Mouse (Mus musculus): ENCODE measurements around the gene Matk. TPM values are rescaled to one million over a fixed set of nuclear protein-coding genes. Genes with fewer than 3 reads are reported as not detected.

Gene Matk
- polyA plus RNA-seq, 1 experiment from 2014 or later: 5.4 TPM

- Histone ChIP-seq H3K9me3 (ENCODE audit: control insufficient read depth, low read length) (no peaks in the 10 kb centered on the region), H3K4me2 (ENCODE audit: low read depth, low read length) (peak overlapping the region; percentile 99), H3K36me3 (ENCODE audit: control insufficient read depth, insufficient read depth, low read length) (0 out of 2 replicates have a peak, but pooled peaks cover 10% of the 10 kb centered on the region), H3K9ac (ENCODE audit: low read depth, low read length) (peak overlapping the region; percentile 87), H3K27ac (replicated peaks; ENCODE audit: low read depth, low read length) (peak overlapping the region; percentile 81; the same call in 1 of the 2 replicates), H3K27me3 (replicated peaks; ENCODE audit: control insufficient read depth, insufficient read depth, low read length) (peaks cover 24% of the 10 kb centered on the region), H3K4me3 (ENCODE audit: low read depth, low read length) (peak overlapping the region; percentile 78), H3K4me1 (ENCODE audit: control insufficient read depth, insufficient read depth, low read length) (peaks cover 12% of the 10 kb centered on the region)
- 3% methylated on average over 19 of the region's 25 CpGs for WGBS
- peak; percentile 6; the same call in 1 of the 2 replicates for ATAC-seq (ENCODE audit: low read depth)
- no peak for DNase-seq (ENCODE audit: low spot score)
Measured at GRCm38 (mm10) chr10:81293334-81294030, 40.7 kb downstream of the Matk start.

GRCm38 (mm10) chr10:81294442-81294841 lies 41.7 kb downstream of the Matk start:
- DNase-seq (ENCODE audit: low spot score) (no peak), ATAC-seq (ENCODE audit: low read depth) (no peak)
- H3K27ac ChIP-seq (replicated peaks; ENCODE audit: low read depth, low read length): no peak overlapping the region
- H3K9me3 ChIP-seq (ENCODE audit: control insufficient read depth, low read length): no peaks in the 10 kb centered on the region
- 0 out of 2 replicates have a peak, but pooled peaks cover 10% of the 10 kb centered on the region for H3K36me3 ChIP-seq (ENCODE audit: control insufficient read depth, insufficient read depth, low read length)
- peak overlapping the region; percentile 78 for H3K4me3 ChIP-seq (ENCODE audit: low read depth, low read length)
- H3K9ac ChIP-seq (ENCODE audit: low read depth, low read length): peak overlapping the region; percentile 87
- H3K4me2 ChIP-seq (ENCODE audit: low read depth, low read length): peak overlapping the region; percentile 99
- H3K27me3 ChIP-seq (replicated peaks; ENCODE audit: control insufficient read depth, insufficient read depth, low read length): peaks cover 24% of the 10 kb centered on the region
- peaks cover 12% of the 10 kb centered on the region for H3K4me1 ChIP-seq (ENCODE audit: control insufficient read depth, insufficient read depth, low read length)
- WGBS: 41% methylated on average over 8 of the region's 8 CpGs

- H3K4me2 ChIP-seq (ENCODE audit: low read depth, low read length): no peak overlapping the region
- H3K36me3 ChIP-seq (ENCODE audit: control insufficient read depth, insufficient read depth, low read length): 0 out of 2 replicates have a peak, but pooled peaks cover 10% of the 10 kb centered on the region
- WGBS: 90% methylated on average over 5 of the region's 6 CpGs
- H3K27ac ChIP-seq (replicated peaks; ENCODE audit: low read depth, low read length): no peak overlapping the region
- H3K4me1 ChIP-seq (ENCODE audit: control insufficient read depth, insufficient read depth, low read length): peaks cover 12% of the 10 kb centered on the region
- ATAC-seq (ENCODE audit: low read depth) (no peak), DNase-seq (ENCODE audit: low spot score) (no peak)
- no peaks in the 10 kb centered on the region for H3K9me3 ChIP-seq (ENCODE audit: control insufficient read depth, low read length)
- H3K4me3 ChIP-seq (ENCODE audit: low read depth, low read length): no peak overlapping the region
- peaks cover 16% of the 10 kb centered on the region for H3K27me3 ChIP-seq (replicated peaks; ENCODE audit: control insufficient read depth, insufficient read depth, low read length)
- peak overlapping the region; percentile 87 for H3K9ac ChIP-seq (ENCODE audit: low read depth, low read length)
Measured at GRCm38 (mm10) chr10:81295185-81295584, 42.5 kb downstream of the Matk start.

- Histone ChIP-seq H3K4me1 (ENCODE audit: control insufficient read depth, insufficient read depth, low read length) (peaks cover 12% of the 10 kb centered on the region), H3K9ac (ENCODE audit: low read depth, low read length) (peak overlapping the region; percentile 30; the same call in 1 of the 2 replicates), H3K4me3 (ENCODE audit: low read depth, low read length) (no peak overlapping the region), H3K4me2 (ENCODE audit: low read depth, low read length) (no peak overlapping the region), H3K27ac (replicated peaks; ENCODE audit: low read depth, low read length) (no peak overlapping the region), H3K9me3 (ENCODE audit: control insufficient read depth, low read length) (no peaks in the 10 kb centered on the region), H3K36me3 (ENCODE audit: control insufficient read depth, insufficient read depth, low read length) (0 out of 2 replicates have a peak, but pooled peaks cover 10% of the 10 kb centered on the region), H3K27me3 (replicated peaks; ENCODE audit: control insufficient read depth, insufficient read depth, low read length) (no peaks in the 10 kb centered on the region)
- WGBS: 67% methylated on average over 6 of the region's 6 CpGs
- DNase-seq (ENCODE audit: low spot score) (no peak), ATAC-seq (ENCODE audit: low read depth) (no peak)
Measured at GRCm38 (mm10) chr10:81297246-81297645, 44.5 kb downstream of the Matk start.

GRCm38 (mm10) chr10:81297845-81298244 lies 45.1 kb downstream of the Matk start:
- 51% methylated on average over 10 of the region's 10 CpGs for WGBS
- Histone ChIP-seq H3K4me1 (ENCODE audit: control insufficient read depth, insufficient read depth, low read length) (peaks cover 15% of the 10 kb centered on the region), H3K36me3 (ENCODE audit: control insufficient read depth, insufficient read depth, low read length) (0 out of 2 replicates have a peak, but pooled peaks cover 10% of the 10 kb centered on the region), H3K9me3 (ENCODE audit: control insufficient read depth, low read length) (no peaks in the 10 kb centered on the region), H3K4me2 (ENCODE audit: low read depth, low read length) (no peak overlapping the region), H3K4me3 (ENCODE audit: low read depth, low read length) (no peak overlapping the region), H3K27me3 (replicated peaks; ENCODE audit: control insufficient read depth, insufficient read depth, low read length) (no peaks in the 10 kb centered on the region), H3K9ac (ENCODE audit: low read depth, low read length) (peak overlapping the region; percentile 30; the same call in 1 of the 2 replicates), H3K27ac (replicated peaks; ENCODE audit: low read depth, low read length) (0 out of 2 replicates have a peak overlapping the region, but pooled peaks have one; percentile 10)
- ATAC-seq (ENCODE audit: low read depth) (no peak), DNase-seq (ENCODE audit: low spot score) (no peak)

GRCm38 (mm10) chr10:81298369-81299100 lies 45.8 kb downstream of the Matk start:
- no peak for ATAC-seq (ENCODE audit: low read depth)

GRCm38 (mm10) chr10:81299585-81300351 lies 47.0 kb downstream of the Matk start:
- Histone ChIP-seq H3K36me3 (ENCODE audit: control insufficient read depth, insufficient read depth, low read length) (0 out of 2 replicates have a peak, but pooled peaks cover 10% of the 10 kb centered on the region), H3K4me2 (ENCODE audit: low read depth, low read length) (no peak overlapping the region), H3K27ac (replicated peaks; ENCODE audit: low read depth, low read length) (no peak overlapping the region), H3K9me3 (ENCODE audit: control insufficient read depth, low read length) (no peaks in the 10 kb centered on the region), H3K4me3 (ENCODE audit: low read depth, low read length) (no peak overlapping the region), H3K9ac (ENCODE audit: low read depth, low read length) (peak overlapping the region; percentile 30; the same call in 1 of the 2 replicates), H3K4me1 (ENCODE audit: control insufficient read depth, insufficient read depth, low read length) (peaks cover 6% of the 10 kb centered on the region; the same call in 1 of the 2 replicates), H3K27me3 (replicated peaks; ENCODE audit: control insufficient read depth, insufficient read depth, low read length) (no peaks in the 10 kb centered on the region)
- 81% methylated on average over 11 of the region's 14 CpGs for WGBS
- ATAC-seq (ENCODE audit: low read depth) (no peak), DNase-seq (ENCODE audit: low spot score) (no peak)

More at GRCm38 (mm10) chr10:81298369-81299100, 45.8 kb downstream of the Matk start:
- Histone ChIP-seq H3K9me3 (ENCODE audit: control insufficient read depth, low read length) (no peaks in the 10 kb centered on the region), H3K4me1 (ENCODE audit: control insufficient read depth, insufficient read depth, low read length) (peaks cover 18% of the 10 kb centered on the region), H3K4me3 (ENCODE audit: low read depth, low read length) (no peak overlapping the region), H3K36me3 (ENCODE audit: control insufficient read depth, insufficient read depth, low read length) (0 out of 2 replicates have a peak, but pooled peaks cover 10% of the 10 kb centered on the region), H3K27ac (replicated peaks; ENCODE audit: low read depth, low read length) (no peak overlapping the region), H3K27me3 (replicated peaks; ENCODE audit: control insufficient read depth, insufficient read depth, low read length) (no peaks in the 10 kb centered on the region), H3K4me2 (ENCODE audit: low read depth, low read length) (no peak overlapping the region), H3K9ac (ENCODE audit: low read depth, low read length) (no peak overlapping the region)
- no peak for DNase-seq (ENCODE audit: low spot score)
- 89% methylated on average over 17 of the region's 17 CpGs for WGBS

- 85% methylated on average over 9 of the region's 9 CpGs for WGBS
- no peak overlapping the region for H3K9ac ChIP-seq (ENCODE audit: low read depth, low read length)
- H3K4me2 ChIP-seq (ENCODE audit: low read depth, low read length): no peak overlapping the region
- no peak for DNase-seq (ENCODE audit: low spot score)
- H3K27ac ChIP-seq (replicated peaks; ENCODE audit: low read depth, low read length): no peak overlapping the region
- H3K9me3 ChIP-seq (ENCODE audit: control insufficient read depth, low read length): no peaks in the 10 kb centered on the region
- peaks cover 6% of the 10 kb centered on the region; the same call in 1 of the 2 replicates for H3K4me1 ChIP-seq (ENCODE audit: control insufficient read depth, insufficient read depth, low read length)
- no peaks in the 10 kb centered on the region for H3K27me3 ChIP-seq (replicated peaks; ENCODE audit: control insufficient read depth, insufficient read depth, low read length)
- no peak for ATAC-seq (ENCODE audit: low read depth)
- H3K36me3 ChIP-seq (ENCODE audit: control insufficient read depth, insufficient read depth, low read length): 0 out of 2 replicates have a peak, but pooled peaks cover 7% of the 10 kb centered on the region
- no peak overlapping the region for H3K4me3 ChIP-seq (ENCODE audit: low read depth, low read length)
Measured at GRCm38 (mm10) chr10:81300352-81300907, 47.7 kb downstream of the Matk start.

Data from embryonic facial prominence, embryonic 14.5 days (tissue).